Mouse (Mus musculus) intestine, embryonic 16.5 days (tissue): ENCODE data around the gene Rnf181. TPM values are rescaled to one million over a fixed set of nuclear protein-coding genes. Genes with fewer than 3 reads are reported as not detected.

ENCODE experiments used
- ATAC-seq: fragments of 200-750 bp; cut with Nextera tagmentation; 2 replicates; pipeline ENCODE4 v1.8.0; 2017; ENCODE audit warnings: moderate TSS enrichment, moderate library complexity
- H3K27ac ChIP-seq: fragments of 300-500 bp; sonication (generic); 2 replicates; pipeline ENCODE4 v1.5.1; 2014; ENCODE audit warnings: mild to moderate bottlenecking, low read length
- H3K27me3 ChIP-seq: fragments of 300-500 bp; sonication (generic); replicated peaks from 2 replicates; pipeline ENCODE4 v1.6.1; 2014; ENCODE audit warnings: low read length, control low read depth, mixed read lengths; ENCODE audit not compliant: control insufficient read depth, insufficient read depth
- H3K36me3 ChIP-seq: fragments of 300-500 bp; sonication (generic); 2 replicates; pipeline ENCODE4 v1.6.1; 2014; ENCODE audit warnings: low read length, control low read depth; ENCODE audit not compliant: control insufficient read depth, insufficient read depth
- H3K4me1 ChIP-seq: fragments of 300-500 bp; sonication (generic); 2 replicates; pipeline ENCODE4 v1.6.1; 2014; ENCODE audit warnings: low read length, control low read depth, mixed read lengths; ENCODE audit not compliant: control insufficient read depth, insufficient read depth
- H3K4me2 ChIP-seq: fragments of 300-500 bp; sonication (generic); 2 replicates; pipeline ENCODE4 v1.6.1; 2014; ENCODE audit warnings: low read depth, low read length, control low read depth
- H3K4me3 ChIP-seq: fragments of 300-500 bp; sonication (generic); 2 replicates; pipeline ENCODE4 v1.5.1; 2014; ENCODE audit warnings: mild to moderate bottlenecking, low read length
- H3K9ac ChIP-seq: fragments of 300-500 bp; sonication (generic); 2 replicates; pipeline ENCODE4 v1.6.1; 2014; ENCODE audit warnings: low read depth, low read length
- H3K9me3 ChIP-seq: fragments of 300-500 bp; sonication (generic); 2 replicates; pipeline ENCODE4 v1.6.1; 2016; ENCODE audit warnings: low read length, control low read depth; ENCODE audit not compliant: control insufficient read depth
- whole genome bisulfite sequencing: fragments of 180-500 bp; shearing (Covaris S2); extraction: QIAGEN DNeasy Blood & Tissue Kit; methylation state at CpG from one replicate; pipeline ENCODE4 v1.1.7; 2014; 5-methylcytosine and 5-hydroxymethylcytosine counted together
- polyA plus RNA-seq: library from polyadenylated mRNA; unstranded; fragments of >200 nt; fragmentation: Nextera tagmentation; extraction: Ambion mirVana; gene quantifications from 2 replicates; pipeline ENCODE4 v1.2.1, GENCODE M21; 2015

Gene Rnf181
- polyA plus RNA-seq, 1 experiment from 2014 or later, result 159 TPM

DNA sequence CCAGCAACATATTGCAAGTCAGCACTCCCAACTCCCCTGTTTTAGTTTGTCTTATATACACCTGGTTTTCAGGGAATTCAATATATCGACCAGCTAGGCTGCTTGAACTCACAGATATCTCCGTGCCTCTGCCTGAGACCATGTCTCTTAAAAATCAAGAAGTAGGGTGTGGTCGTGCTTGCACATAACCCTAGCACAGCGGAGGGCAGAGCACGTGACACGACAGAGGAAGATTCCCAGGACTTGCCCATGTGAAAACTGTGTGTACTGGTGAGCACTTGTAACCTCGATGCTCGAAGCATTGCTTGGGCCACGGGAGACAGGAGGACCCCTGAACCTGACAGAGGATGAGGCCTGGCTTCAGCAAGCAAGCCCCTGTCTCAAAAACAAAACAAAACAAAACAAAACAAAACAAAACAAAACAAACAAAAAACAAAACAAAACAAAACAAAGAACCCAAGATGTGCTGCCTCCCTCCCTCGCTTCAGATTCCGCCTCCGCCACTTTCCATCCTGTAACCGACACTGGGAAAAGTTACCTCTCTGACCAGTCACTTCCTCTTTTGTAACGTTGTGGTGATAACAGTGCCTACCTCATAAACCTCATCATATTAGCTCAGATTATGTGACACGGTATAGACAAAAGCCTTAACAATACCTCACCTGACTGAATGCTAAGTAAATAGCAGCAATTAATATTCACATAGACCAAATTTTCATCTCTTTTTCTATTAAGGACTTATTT, 8.2 kb upstream of the Rnf181 start:
- Histone ChIP-seq H3K9ac (no peak overlapping the region), H3K4me2 (no peak overlapping the region), H3K36me3 (no peaks in the 10 kb centered on the region), H3K27me3 (no peaks in the 10 kb centered on the region), H3K27ac (no peak overlapping the region), H3K4me3 (no peak overlapping the region), H3K9me3 (no peaks in the 10 kb centered on the region), H3K4me1 (peaks cover 25% of the 10 kb centered on the region)
- WGBS, result 68% methylated on average over 15 of the region's 15 CpGs
- ATAC-seq, result peak; percentile 43; the same call in 1 of the 2 replicates

GRCm38 (mm10) chr6:72374206-72374605, 7.5 kb upstream of the Rnf181 start:
- ATAC-seq, result peak; percentile 24; the same call in 1 of the 2 replicates
- Histone ChIP-seq H3K27ac (no peak overlapping the region), H3K4me2 (no peak overlapping the region), H3K9me3 (no peaks in the 10 kb centered on the region), H3K4me1 (peaks cover 25% of the 10 kb centered on the region), H3K9ac (no peak overlapping the region), H3K4me3 (no peak overlapping the region), H3K27me3 (no peaks in the 10 kb centered on the region), H3K36me3 (no peaks in the 10 kb centered on the region)
- WGBS, result 55% methylated on average over 7 of the region's 7 CpGs

GRCm38 (mm10) chr6:72373184-72373583, 6.4 kb upstream of the Rnf181 start:
- 72% methylated on average over 4 of the region's 4 CpGs for WGBS
- Histone ChIP-seq H3K4me3 (no peak overlapping the region), H3K27me3 (no peaks in the 10 kb centered on the region), H3K9me3 (no peaks in the 10 kb centered on the region), H3K9ac (no peak overlapping the region), H3K27ac (no peak overlapping the region), H3K36me3 (no peaks in the 10 kb centered on the region), H3K4me2 (no peak overlapping the region), H3K4me1 (peaks cover 25% of the 10 kb centered on the region)
- no peak for ATAC-seq

- Histone ChIP-seq H3K4me1 (peaks cover 25% of the 10 kb centered on the region), H3K27ac (no peak overlapping the region), H3K36me3 (no peaks in the 10 kb centered on the region), H3K4me3 (no peak overlapping the region), H3K9ac (no peak overlapping the region), H3K27me3 (no peaks in the 10 kb centered on the region), H3K4me2 (no peak overlapping the region), H3K9me3 (no peaks in the 10 kb centered on the region)
- WGBS, result 26% methylated on average over 1 of the region's 1 CpGs
- no peak for ATAC-seq
These were observed 4.8 kb upstream of the Rnf181 start for GRCm38 (mm10) chr6:72371571-72371970.

- no peak overlapping the region for H3K9ac ChIP-seq
- no peaks in the 10 kb centered on the region for H3K36me3 ChIP-seq
- no peak overlapping the region for H3K4me3 ChIP-seq
- H3K27ac ChIP-seq, result no peak overlapping the region
- H3K4me1 ChIP-seq, result peaks cover 25% of the 10 kb centered on the region
- H3K27me3 ChIP-seq, result no peaks in the 10 kb centered on the region
- no peaks in the 10 kb centered on the region for H3K9me3 ChIP-seq
- no peak overlapping the region for H3K4me2 ChIP-seq
- 38% methylated on average over 5 of the region's 5 CpGs for WGBS
- ATAC-seq, result peak; percentile 37; the same call in 1 of the 2 replicates
These were observed 4.4 kb upstream of the Rnf181 start for GRCm38 (mm10) chr6:72371147-72371546.

- ATAC-seq, result no peak
- Histone ChIP-seq H3K9ac (no peak overlapping the region; the same call in 1 of the 2 replicates), H3K27me3 (no peaks in the 10 kb centered on the region), H3K36me3 (no peaks in the 10 kb centered on the region), H3K9me3 (no peaks in the 10 kb centered on the region), H3K27ac (no peak overlapping the region), H3K4me2 (no peak overlapping the region), H3K4me1 (peaks cover 25% of the 10 kb centered on the region), H3K4me3 (no peak overlapping the region)
- WGBS, result 78% methylated on average over 12 of the region's 12 CpGs
These were observed 3.3 kb upstream of the Rnf181 start for GRCm38 (mm10) chr6:72370091-72370490.

DNA sequence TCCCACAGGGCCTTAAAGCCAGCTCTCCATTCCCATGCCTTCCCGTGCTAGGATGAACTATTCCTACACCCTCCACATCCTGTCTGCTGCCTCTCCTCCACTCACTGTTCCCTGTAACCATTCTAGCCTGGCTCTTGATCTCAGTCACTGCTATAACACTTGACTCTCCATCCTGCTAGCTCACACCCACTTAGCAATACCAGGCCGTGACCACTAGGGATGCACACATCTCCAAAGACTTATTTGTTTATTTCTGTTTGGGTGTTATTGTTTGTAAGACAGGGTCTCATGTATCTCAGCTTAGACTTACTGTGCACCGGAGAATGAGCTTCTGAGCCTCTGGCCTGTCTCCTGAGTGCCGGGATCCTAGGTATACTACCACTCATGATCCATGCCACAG, 2.8 kb upstream of the Rnf181 start:
- no peak for ATAC-seq
- no peak overlapping the region for H3K4me3 ChIP-seq
- H3K9me3 ChIP-seq, result no peaks in the 10 kb centered on the region
- H3K9ac ChIP-seq, result no peak overlapping the region
- H3K4me2 ChIP-seq, result no peak overlapping the region
- peaks cover 22% of the 10 kb centered on the region; the same call in 1 of the 2 replicates for H3K4me1 ChIP-seq
- no peaks in the 10 kb centered on the region for H3K27me3 ChIP-seq
- WGBS, result 75% methylated on average over 4 of the region's 4 CpGs
- H3K36me3 ChIP-seq, result no peaks in the 10 kb centered on the region
- H3K27ac ChIP-seq, result no peak overlapping the region

DNA sequence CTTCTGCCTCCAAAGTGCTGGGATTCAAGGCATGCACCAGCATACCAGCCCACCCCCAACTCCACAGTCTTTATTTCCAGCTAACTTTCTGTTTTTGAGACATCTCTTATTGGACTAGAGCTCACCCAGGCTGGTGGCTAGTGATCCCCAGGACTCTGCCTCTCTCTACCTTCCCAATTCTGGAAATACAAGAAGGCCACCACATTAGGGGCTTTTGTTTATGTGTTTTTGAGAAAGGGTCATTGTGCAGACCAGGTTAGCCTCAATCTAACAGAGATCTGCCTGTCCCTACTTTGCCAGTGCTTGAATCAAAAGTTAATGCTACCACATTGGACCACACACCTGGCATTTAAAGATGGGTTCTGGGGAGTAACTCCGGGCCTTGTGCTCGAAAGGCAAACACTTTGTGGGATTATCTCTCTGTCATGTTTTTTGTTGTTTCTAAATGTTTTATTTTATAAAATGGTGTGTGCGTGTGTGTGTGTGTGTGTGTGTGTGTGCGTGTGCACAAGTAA, 761 bp upstream of the Rnf181 start:
- no peaks in the 10 kb centered on the region for H3K9me3 ChIP-seq
- WGBS, result 89% methylated on average over 4 of the region's 4 CpGs
- no peak overlapping the region for H3K27ac ChIP-seq
- H3K4me3 ChIP-seq, result no peak overlapping the region
- H3K9ac ChIP-seq, result no peak overlapping the region
- ATAC-seq, result no peak
- H3K36me3 ChIP-seq, result no peaks in the 10 kb centered on the region
- H3K27me3 ChIP-seq, result no peaks in the 10 kb centered on the region
- H3K4me2 ChIP-seq, result no peak overlapping the region
- H3K4me1 ChIP-seq, result peaks cover 13% of the 10 kb centered on the region; the same call in 1 of the 2 replicates

DNA sequence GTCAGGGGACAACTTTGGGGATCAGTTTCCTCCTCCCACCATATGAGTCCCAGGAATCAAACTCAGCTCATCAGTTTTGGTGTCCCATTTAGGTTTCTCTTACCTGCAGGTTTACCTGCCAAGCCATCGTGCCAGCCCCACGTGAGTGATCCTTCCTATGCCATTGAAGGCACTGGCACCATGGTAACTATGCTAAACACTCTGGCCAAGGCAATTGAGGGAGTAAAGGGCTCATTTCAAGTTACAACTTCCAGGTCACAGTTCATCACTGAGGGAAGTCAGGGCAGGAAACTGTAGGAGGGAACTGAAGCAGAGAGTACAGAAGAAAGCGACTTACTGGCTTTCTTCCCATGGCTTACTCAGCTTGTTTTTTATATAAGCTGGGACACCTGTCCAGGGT, 452 bp downstream of the Rnf181 start:
- H3K27ac ChIP-seq, result no peak overlapping the region
- no peak for ATAC-seq
- H3K4me1 ChIP-seq, result peaks cover 15% of the 10 kb centered on the region
- no peaks in the 10 kb centered on the region for H3K9me3 ChIP-seq
- no peak overlapping the region for H3K9ac ChIP-seq
- no peaks in the 10 kb centered on the region for H3K36me3 ChIP-seq
- H3K27me3 ChIP-seq, result no peaks in the 10 kb centered on the region
- no peak overlapping the region for H3K4me2 ChIP-seq
- H3K4me3 ChIP-seq, result no peak overlapping the region
- 69% methylated on average over 3 of the region's 3 CpGs for WGBS
